Mouse (Mus musculus) layer of hippocampus, adult 11-12 months (tissue): ENCODE data around the gene Armc6.

Experiments
- DNase-seq: peaks from one replicate; pipeline ENCODE4 v3.0.0; 2022; ENCODE audit warnings: low spot score

The Armc6 gene

DNA sequence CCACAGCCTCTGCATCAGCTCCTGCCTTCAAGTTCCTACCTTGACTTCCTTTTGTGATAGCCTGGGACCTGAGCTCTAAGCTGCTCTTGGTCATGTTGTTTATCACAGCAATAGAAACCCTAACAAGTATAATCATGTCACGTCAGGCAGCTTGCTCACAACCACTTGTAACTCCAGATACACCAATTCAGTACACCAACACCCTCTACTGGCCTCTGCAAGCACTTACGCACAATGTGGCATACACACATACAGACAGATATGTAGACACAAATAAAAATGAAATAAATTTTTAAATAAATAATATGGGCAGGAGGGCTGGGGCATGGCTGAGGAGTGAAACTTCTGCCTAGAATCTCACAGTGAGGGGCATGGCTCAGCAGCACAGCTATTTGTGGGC lies 38.5 kb downstream of the Armc6 start:
- no peak for DNase-seq

GRCm38 (mm10) chr8:70194191-70194590 lies 40.1 kb downstream of the Armc6 start:
- no peak for DNase-seq

GRCm38 (mm10) chr8:70193238-70193637 lies 41.0 kb downstream of the Armc6 start:
- DNase-seq, result no peak

GRCm38 (mm10) chr8:70188707-70189106 lies 45.6 kb downstream of the Armc6 start:
- no peak for DNase-seq

DNA sequence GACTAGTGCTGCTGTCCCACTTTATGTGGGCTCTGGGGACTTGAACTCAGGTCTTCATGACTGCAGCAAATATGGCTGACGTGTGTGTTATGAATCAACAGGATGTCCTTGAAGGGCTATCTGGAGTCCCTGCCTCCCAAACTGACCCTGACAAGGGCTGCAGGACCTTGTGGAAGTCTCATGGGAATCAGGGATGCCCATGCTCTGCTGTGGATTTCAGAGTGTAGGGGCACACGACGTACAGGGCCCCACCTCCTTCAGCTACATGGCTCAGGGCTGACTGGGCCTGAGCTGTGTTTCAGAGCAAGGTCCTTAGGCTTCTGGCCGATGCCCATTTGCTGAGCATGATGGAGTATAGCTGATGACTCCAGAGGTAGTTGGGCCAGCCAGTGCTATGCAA lies 51.1 kb downstream of the Armc6 start:
- no peak for DNase-seq

GRCm38 (mm10) chr8:70181903-70182252 lies 52.4 kb downstream of the Armc6 start:
- DNase-seq, result no peak

- no peak for DNase-seq
These were observed 52.9 kb downstream of the Armc6 start for GRCm38 (mm10) chr8:70181212-70181902.

GRCm38 (mm10) chr8:70179082-70179481 lies 55.2 kb downstream of the Armc6 start:
- DNase-seq, result no peak

DNA sequence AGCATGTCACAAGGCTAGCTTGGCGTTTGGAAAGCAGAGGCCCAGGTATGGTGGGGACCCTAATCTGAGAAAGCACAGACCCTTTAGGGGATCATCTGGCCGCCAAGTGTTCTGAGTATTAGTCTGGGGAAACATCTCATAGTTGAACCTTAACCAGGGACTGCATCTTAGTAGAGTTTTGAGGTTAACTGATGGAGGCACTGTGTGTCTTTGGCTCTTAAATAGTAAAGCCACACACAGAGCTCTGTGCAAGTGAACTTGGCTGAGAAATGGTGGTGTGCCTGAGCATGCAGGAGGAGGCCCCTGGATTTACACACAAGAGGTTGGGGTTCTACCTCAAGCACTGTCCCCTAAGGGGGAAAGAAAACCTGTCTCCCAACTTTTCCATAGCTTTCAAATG lies 56.0 kb downstream of the Armc6 start:
- DNase-seq, result no peak

DNA sequence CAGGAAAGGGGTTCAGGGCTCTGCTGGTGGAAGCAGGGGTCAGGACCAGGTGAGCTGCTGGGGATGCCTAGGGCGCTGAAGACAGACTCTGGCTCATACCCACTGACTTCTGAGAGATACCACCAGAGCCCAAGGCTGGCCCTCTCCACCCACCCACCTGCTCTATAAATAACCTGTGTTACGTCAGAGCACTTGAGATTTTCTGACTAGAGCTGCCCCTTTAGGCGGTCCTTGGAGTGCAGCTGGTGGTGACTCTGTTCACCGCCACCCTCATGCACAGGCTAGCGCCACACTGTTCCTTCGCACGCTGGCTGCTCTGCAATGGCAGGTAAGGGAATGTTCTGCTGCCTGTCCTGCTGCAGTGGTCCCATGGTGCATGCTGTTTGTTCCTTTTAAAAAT lies 60.2 kb downstream of the Armc6 start:
- no peak for DNase-seq

DNA sequence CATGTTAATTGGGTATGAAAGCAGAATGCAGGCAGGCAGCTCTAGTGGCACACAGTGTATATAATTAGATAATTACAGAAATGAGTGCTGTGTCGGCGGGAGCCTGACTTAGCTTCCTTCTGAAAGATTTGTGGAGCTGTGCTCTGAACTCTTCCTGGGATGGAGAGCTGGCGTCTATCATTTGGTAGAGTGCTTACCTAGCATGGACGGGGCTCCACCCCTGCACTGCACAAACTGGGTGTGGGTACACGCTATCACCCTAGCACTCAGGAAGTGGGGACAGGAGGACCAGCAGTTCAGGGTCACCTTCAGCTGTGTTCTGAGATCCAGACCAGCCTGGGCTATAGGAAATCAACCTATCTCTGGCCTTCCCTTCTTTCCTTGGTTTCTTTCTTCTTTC lies 60.9 kb downstream of the Armc6 start:
- no peak for DNase-seq

GRCm38 (mm10) chr8:70172043-70172681 lies 62.1 kb downstream of the Armc6 start, which contains the start of gene Tmem161a:
TSS of gene Tmem161a (plus strand) at chr8:70172356.
- peak; percentile 95 for DNase-seq

DNA sequence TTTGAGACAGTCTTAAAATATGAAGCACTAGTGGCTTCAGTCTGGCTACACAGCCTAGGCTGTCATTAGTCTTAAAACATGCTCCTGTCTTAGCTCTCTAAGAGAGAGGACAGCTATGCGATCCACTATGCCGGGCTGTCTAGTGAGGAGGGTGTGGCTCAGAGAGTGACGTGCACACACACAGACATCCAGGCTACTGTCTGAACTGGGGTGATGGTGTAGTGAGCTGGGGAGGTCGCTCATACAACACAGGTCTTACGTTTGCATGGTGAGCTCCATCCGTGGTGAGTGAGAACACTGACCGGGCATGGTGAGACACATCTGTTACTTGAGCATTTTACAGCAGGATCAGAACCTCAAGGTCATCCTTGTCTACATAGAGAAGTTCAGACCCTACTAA lies 63.0 kb downstream of the Armc6 start:
- no peak for DNase-seq

DNA sequence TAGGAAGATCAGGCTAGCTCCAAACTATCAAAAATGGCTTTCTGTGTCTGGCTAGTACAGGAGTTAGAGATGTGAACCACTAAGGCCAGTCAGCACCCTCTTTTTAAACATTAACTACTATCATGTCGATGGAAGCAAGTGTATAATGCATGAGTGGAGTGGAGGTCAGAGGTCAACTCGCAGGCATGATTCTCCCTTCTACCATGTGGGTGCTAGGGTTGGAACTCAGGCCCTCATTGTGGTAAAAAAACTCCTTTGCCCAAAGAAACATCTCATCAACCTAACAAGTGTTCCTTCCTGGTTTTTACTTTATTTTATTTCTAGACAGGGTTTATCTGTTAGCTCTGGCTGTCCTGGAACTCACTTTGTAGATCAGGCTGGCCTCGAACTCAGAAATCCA lies 63.5 kb downstream of the Armc6 start:
- DNase-seq, result no peak
